Mouse (Mus musculus) stomach, embryonic 15.5 days (tissue): ENCODE results near the gene Bcl9l. TPM values are rescaled to one million over a fixed set of nuclear protein-coding genes. Genes with fewer than 3 reads are reported as not detected.

Experiments used
- ATAC-seq: fragments of 200-750 bp; cut with Nextera tagmentation; 2 replicates; pipeline ENCODE4 v1.8.0; 2017; ENCODE audit warnings: low read depth, moderate number of reproducible peaks, moderate TSS enrichment; ENCODE audit not compliant: insufficient read depth, low FRiP score
- H3K27ac ChIP-seq: fragments of 300-500 bp; sonication (generic); 2 replicates; pipeline ENCODE4 v1.5.1; 2015; ENCODE audit warnings: mild to moderate bottlenecking, inconsistent platforms
- H3K27me3 ChIP-seq: fragments of 300-500 bp; sonication (generic); replicated peaks from 2 replicates; pipeline ENCODE4 v1.6.1; 2015; ENCODE audit warnings: inconsistent platforms
- H3K36me3 ChIP-seq: fragments of 300-500 bp; sonication (generic); 2 replicates; pipeline ENCODE4 v1.6.1; 2015; ENCODE audit warnings: inconsistent platforms
- H3K4me1 ChIP-seq: fragments of 300-500 bp; sonication (generic); 2 replicates; pipeline ENCODE4 v1.6.1; 2015; ENCODE audit warnings: inconsistent platforms
- H3K4me2 ChIP-seq: fragments of 300-500 bp; sonication (generic); 2 replicates; pipeline ENCODE4 v1.6.1; 2015; ENCODE audit warnings: mild to moderate bottlenecking, inconsistent platforms
- H3K4me3 ChIP-seq: fragments of 300-500 bp; sonication (generic); replicated peaks from 2 replicates; pipeline ENCODE4 v1.5.1; 2015; ENCODE audit warnings: inconsistent platforms
- H3K9ac ChIP-seq: fragments of 300-500 bp; sonication (generic); 2 replicates; pipeline ENCODE4 v1.6.1; 2015; ENCODE audit warnings: inconsistent platforms
- H3K9me3 ChIP-seq: fragments of 300-500 bp; sonication (generic); 2 replicates; pipeline ENCODE4 v1.6.1; 2016; ENCODE audit warnings: inconsistent platforms
- WGBS: fragments of 180-500 bp; shearing (Covaris S2); methylation state at CpG from one replicate; pipeline ENCODE4 v1.1.7; 2015; 5-methylcytosine and 5-hydroxymethylcytosine counted together
- polyA plus RNA-seq: library from polyadenylated mRNA; unstranded; fragments of >200 nt; fragmentation: Nextera tagmentation; extraction: Ambion mirVana; gene quantifications from 2 replicates; pipeline ENCODE4 v1.2.1, GENCODE M21; 2015

Gene Bcl9l
- polyA plus RNA-seq, 1 experiment from 2014 or later = 12.0 TPM

DNA sequence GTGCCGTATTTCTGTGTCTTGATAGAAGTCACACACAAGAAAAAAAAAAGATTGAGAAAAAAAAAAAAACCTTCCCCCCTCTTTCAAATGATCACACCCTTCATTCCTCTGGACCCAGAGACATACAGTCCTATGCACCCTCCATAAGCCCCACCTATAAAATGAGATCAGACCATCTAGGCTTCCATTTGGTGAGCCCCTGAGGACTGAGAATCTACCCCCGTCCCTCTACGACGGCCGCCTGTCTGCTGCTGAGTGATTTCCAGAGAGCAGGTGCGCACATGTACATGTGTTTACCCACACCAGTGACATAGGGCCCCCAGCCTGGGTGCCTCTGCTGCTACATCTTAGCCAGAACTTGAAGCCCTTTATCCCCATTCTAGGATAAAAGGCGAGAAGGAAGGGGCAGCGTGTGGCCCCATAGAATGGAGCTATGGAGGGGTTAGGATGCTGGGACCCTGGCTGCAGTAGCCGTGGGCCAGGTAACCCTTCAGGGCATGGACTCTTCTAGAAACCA lies 27.8 kb downstream of the Bcl9l start:
- no peak; the same call in 1 of the 2 replicates for ATAC-seq
- Histone ChIP-seq H3K4me3 (no peak overlapping the region), H3K9ac (no peak overlapping the region), H3K27me3 (no peaks in the 10 kb centered on the region), H3K4me1 (peaks cover 39% of the 10 kb centered on the region), H3K9me3 (no peaks in the 10 kb centered on the region), H3K27ac (peak overlapping the region; percentile 42; the same call in 1 of the 2 replicates), H3K4me2 (no peak overlapping the region; the same call in 1 of the 2 replicates), H3K36me3 (peaks cover 30% of the 10 kb centered on the region)
- 43% methylated on average over 9 of the region's 9 CpGs for WGBS

- no peak for ATAC-seq
- peaks cover 35% of the 10 kb centered on the region for H3K4me1 ChIP-seq
- no peak overlapping the region for H3K4me3 ChIP-seq
- 0 out of 2 replicates have a peak overlapping the region, but pooled peaks have one; percentile 14 for H3K27ac ChIP-seq
- peaks cover 24% of the 10 kb centered on the region for H3K36me3 ChIP-seq
- no peak overlapping the region for H3K9ac ChIP-seq
- H3K4me2 ChIP-seq = no peak overlapping the region
- 59% methylated on average over 5 of the region's 5 CpGs for WGBS
- no peaks in the 10 kb centered on the region for H3K9me3 ChIP-seq
- H3K27me3 ChIP-seq = no peaks in the 10 kb centered on the region
Observed at GRCm38 (mm10) chr9:44510872-44511601, 28.4 kb downstream of the Bcl9l start.

DNA sequence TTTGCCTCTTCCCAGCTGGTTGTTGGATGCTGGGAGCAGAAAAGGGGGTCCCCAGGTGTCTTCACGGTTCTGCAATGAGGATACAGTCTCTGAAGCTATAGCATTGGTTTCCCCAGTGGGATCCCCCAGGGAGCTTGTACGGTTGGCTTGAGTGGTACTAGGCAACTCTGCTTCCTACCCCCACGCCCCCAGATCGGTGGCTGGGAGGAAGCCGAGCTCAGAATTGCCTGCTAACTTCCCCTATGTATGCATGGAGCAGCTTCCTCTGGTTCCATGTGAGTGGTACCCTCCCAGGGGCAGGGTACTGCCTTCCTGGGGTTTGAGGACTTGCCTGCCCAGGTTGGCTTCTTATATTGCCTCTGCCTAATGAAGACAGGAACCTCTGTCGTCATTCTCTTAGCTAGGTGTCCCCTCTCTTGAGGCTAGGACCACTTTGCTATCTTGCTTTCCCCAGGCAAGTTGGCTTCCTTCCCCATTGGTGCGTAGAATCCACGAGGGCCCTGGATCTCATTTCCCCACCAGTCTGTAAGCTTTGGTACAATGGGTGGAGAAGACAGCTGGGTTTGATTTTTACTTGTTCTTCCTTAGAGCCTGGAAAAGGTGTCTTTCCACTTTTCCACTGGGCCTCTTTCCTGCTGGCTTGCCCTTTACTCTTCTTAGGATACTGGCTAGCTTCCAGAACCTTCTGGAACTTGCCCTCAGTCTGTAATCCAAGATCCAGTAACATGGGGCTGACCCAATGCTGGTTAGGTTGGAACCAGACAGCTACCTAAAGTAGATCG lies 29.5 kb downstream of the Bcl9l start:
- H3K9ac ChIP-seq = no peak overlapping the region
- no peak overlapping the region for H3K27ac ChIP-seq
- H3K27me3 ChIP-seq = no peaks in the 10 kb centered on the region
- 67% methylated on average over 9 of the region's 9 CpGs for WGBS
- H3K9me3 ChIP-seq = no peaks in the 10 kb centered on the region
- ATAC-seq = no peak
- H3K4me3 ChIP-seq = no peak overlapping the region
- H3K4me2 ChIP-seq = no peak overlapping the region
- H3K36me3 ChIP-seq = peaks cover 13% of the 10 kb centered on the region; the same call in 1 of the 2 replicates
- peaks cover 35% of the 10 kb centered on the region for H3K4me1 ChIP-seq

- Histone ChIP-seq H3K4me3 (no peak overlapping the region), H3K9me3 (no peaks in the 10 kb centered on the region), H3K4me1 (peaks cover 35% of the 10 kb centered on the region), H3K36me3 (peaks cover 11% of the 10 kb centered on the region; the same call in 1 of the 2 replicates), H3K27me3 (no peaks in the 10 kb centered on the region), H3K9ac (no peak overlapping the region), H3K4me2 (no peak overlapping the region), H3K27ac (no peak overlapping the region)
- WGBS = 67% methylated on average over 3 of the region's 3 CpGs
- ATAC-seq = no peak
Observed at GRCm38 (mm10) chr9:44512717-44513003, 30.0 kb downstream of the Bcl9l start.

DNA sequence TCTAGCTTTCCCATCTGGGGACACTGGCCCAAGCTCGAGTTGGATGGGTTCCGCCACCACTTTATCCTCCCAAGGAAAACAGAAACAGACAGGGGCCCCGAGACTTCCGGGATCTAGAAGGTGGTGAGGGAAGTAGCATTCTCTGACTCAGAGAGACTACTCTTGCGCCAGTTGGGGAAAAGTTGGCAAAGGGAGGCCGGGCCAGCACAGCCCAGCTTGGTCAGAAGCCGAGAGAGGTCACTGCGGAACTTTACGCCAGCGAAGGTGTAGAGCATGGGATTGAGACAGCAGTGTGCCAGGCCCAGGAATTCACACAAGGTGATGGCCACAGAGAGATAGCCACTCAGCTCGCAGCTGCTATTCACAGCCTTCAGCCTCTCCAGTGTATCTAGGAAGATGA lies 30.5 kb downstream of the Bcl9l start:
- peaks cover 10% of the 10 kb centered on the region; the same call in 1 of the 2 replicates for H3K36me3 ChIP-seq
- H3K27me3 ChIP-seq = no peaks in the 10 kb centered on the region
- ATAC-seq = no peak; the same call in 1 of the 2 replicates
- no peak overlapping the region for H3K9ac ChIP-seq
- no peak overlapping the region for H3K4me3 ChIP-seq
- no peak overlapping the region for H3K27ac ChIP-seq
- peaks cover 39% of the 10 kb centered on the region for H3K4me1 ChIP-seq
- H3K4me2 ChIP-seq = no peak overlapping the region
- WGBS = 81% methylated on average over 11 of the region's 11 CpGs
- no peaks in the 10 kb centered on the region for H3K9me3 ChIP-seq

GRCm38 (mm10) chr9:44513610-44514009 lies 31.0 kb downstream of the Bcl9l start:
- peaks cover 5% of the 10 kb centered on the region; the same call in 1 of the 2 replicates for H3K36me3 ChIP-seq
- WGBS = 75% methylated on average over 20 of the region's 20 CpGs
- ATAC-seq = no peak
- no peaks in the 10 kb centered on the region for H3K27me3 ChIP-seq
- H3K4me3 ChIP-seq = no peak overlapping the region
- H3K27ac ChIP-seq = no peak overlapping the region
- H3K4me1 ChIP-seq = peaks cover 38% of the 10 kb centered on the region
- no peak overlapping the region for H3K9ac ChIP-seq
- H3K4me2 ChIP-seq = no peak overlapping the region
- no peaks in the 10 kb centered on the region for H3K9me3 ChIP-seq

DNA sequence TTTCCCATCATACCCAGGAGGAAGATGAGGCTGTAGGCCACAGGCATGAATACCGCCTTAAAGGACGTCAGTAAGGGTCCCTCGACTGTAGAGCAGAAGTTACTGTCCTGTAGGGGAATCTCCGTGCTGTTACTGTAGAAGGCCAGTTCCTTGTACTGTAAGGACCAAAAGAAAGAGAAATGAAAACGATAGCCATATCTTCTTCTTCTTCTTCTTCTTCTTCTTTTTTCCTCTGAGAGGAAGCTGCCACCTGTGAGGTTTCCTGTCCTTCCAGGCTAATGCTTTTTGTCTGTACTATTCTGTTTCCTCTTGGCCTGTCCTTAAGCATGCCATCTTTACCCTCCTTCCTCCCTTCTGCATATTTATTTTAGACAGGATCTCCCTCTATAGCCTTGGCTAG lies 31.5 kb downstream of the Bcl9l start:
- Histone ChIP-seq H3K4me3 (no peak overlapping the region), H3K36me3 (peaks cover under 1% of the 10 kb centered on the region; the same call in 1 of the 2 replicates), H3K9me3 (no peaks in the 10 kb centered on the region), H3K9ac (no peak overlapping the region), H3K4me1 (peaks cover 32% of the 10 kb centered on the region), H3K27me3 (no peaks in the 10 kb centered on the region), H3K4me2 (no peak overlapping the region), H3K27ac (no peak overlapping the region)
- ATAC-seq = no peak
- WGBS = 86% methylated on average over 5 of the region's 5 CpGs

DNA sequence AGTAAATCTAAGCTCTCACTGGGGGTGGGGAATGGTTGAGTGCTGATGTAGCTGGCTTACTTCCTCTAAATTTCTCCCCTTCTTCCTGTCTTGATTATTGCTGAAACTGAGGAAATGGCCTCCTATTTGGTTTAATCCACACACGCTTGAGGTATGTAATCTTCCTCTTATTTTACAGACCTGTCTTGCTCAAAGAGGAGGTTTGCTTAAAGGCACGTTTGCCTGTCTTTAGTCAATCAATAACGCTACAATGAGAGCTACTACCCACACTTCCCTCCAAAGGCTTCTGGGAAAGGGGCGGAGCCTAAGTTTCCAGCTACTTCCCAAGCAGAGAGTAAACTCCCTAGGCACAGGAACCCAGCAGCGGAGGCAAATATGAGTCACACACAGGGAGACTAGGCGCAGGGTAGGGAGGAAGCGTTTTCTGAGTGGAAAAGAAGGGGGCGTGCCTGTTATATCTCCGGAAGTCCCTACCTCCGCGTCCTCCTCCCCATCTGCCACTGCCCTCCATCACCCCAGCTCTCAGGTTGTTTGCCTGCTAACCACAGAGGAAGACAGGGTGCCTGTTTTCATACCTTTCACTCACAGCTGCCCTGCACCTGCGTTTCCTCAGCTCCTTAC lies 32.6 kb downstream of the Bcl9l start:
- H3K4me3 ChIP-seq = 0 out of 2 replicates have a peak overlapping the region, but pooled peaks have one; percentile 13

GRCm38 (mm10) chr9:44515891-44516290 lies 33.3 kb downstream of the Bcl9l start:
- WGBS = 75% methylated on average over 5 of the region's 5 CpGs
- Histone ChIP-seq H3K4me3 (no peak overlapping the region), H3K9ac (no peak overlapping the region), H3K36me3 (no peaks in the 10 kb centered on the region), H3K4me1 (0 out of 2 replicates have a peak, but pooled peaks cover 16% of the 10 kb centered on the region), H3K9me3 (no peaks in the 10 kb centered on the region), H3K4me2 (peak overlapping the region; percentile 41), H3K27ac (peak overlapping the region; percentile 73), H3K27me3 (no peaks in the 10 kb centered on the region)
- ATAC-seq = no peak

More for the DNA sequence above, 32.6 kb downstream of the Bcl9l start:
- 32% methylated on average over 12 of the region's 12 CpGs for WGBS
- Histone ChIP-seq H3K27me3 (no peaks in the 10 kb centered on the region), H3K9ac (no peak overlapping the region), H3K9me3 (no peaks in the 10 kb centered on the region), H3K27ac (peak overlapping the region; percentile 73), H3K4me2 (peak overlapping the region; percentile 41), H3K36me3 (no peaks in the 10 kb centered on the region), H3K4me1 (0 out of 2 replicates have a peak, but pooled peaks cover 22% of the 10 kb centered on the region)
- ATAC-seq = peak; percentile 83

- WGBS = 58% methylated on average over 4 of the region's 4 CpGs
- H3K36me3 ChIP-seq = no peaks in the 10 kb centered on the region
- H3K27me3 ChIP-seq = no peaks in the 10 kb centered on the region
- no peaks in the 10 kb centered on the region for H3K9me3 ChIP-seq
- H3K4me1 ChIP-seq = 0 out of 2 replicates have a peak, but pooled peaks cover 9% of the 10 kb centered on the region
- H3K9ac ChIP-seq = no peak overlapping the region
- H3K4me3 ChIP-seq = no peak overlapping the region
- no peak overlapping the region for H3K4me2 ChIP-seq
- ATAC-seq = no peak
- H3K27ac ChIP-seq = no peak overlapping the region
Observed at GRCm38 (mm10) chr9:44517368-44517767, 34.7 kb downstream of the Bcl9l start.

- Histone ChIP-seq H3K36me3 (no peaks in the 10 kb centered on the region), H3K9me3 (no peaks in the 10 kb centered on the region), H3K4me3 (no peak overlapping the region), H3K27ac (no peak overlapping the region), H3K4me2 (no peak overlapping the region), H3K27me3 (no peaks in the 10 kb centered on the region), H3K9ac (no peak overlapping the region), H3K4me1 (0 out of 2 replicates have a peak, but pooled peaks cover 9% of the 10 kb centered on the region)
- WGBS = 45% methylated on average over 7 of the region's 7 CpGs
- no peak for ATAC-seq
Observed at GRCm38 (mm10) chr9:44518068-44518467, 35.4 kb downstream of the Bcl9l start.
